Mouse (Mus musculus) right cerebral cortex, postnatal 36 days (tissue): ENCODE data around the gene Ifitm5.

Experiments
- DNase-seq, 2 experiments: peaks; one replicate each; pipeline ENCODE4 v3.0.0; 2022; ENCODE audit warnings: low spot score in 2 of 2, mixed read lengths in 1 of 2

Gene Ifitm5

DNA sequence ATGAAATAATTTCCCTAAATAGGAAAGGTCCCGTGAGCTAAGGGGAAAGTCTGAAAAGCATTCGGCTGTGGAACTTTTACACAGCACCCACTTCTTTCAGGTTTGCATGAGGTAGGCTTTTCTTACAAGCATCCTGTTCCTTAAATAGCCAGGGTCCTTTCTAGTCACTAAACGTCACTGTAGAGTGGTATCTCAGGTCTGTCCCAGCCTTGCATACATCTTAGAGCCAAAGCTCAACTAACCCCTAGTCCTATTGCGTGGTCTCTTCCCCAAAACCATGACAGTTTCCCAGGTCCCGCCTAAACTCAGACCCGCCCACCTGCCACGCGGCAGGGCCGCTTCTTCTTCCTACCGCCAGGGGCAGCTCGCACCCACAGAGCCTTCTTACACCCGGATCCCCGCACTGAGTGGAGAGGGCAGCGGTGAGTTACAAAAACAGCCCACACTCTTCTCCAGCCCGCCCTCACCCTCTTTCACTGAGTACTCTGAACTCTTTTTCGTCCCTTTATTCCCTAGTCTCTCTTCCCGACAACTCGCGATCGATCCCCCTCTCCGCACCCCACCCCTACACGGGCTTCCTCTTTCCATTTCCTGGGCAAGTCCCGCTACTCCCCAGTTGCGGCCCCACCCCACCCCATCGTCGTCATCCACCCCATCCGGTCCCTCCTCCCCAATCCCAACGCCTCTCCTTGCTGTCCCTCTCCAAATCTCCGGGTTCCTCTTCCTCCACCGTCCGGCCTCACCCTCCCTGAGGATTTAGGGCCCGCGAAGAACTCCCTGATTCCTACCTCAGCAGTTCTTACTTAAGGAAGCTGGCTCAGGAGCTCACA is 8.7 kb downstream of the Ifitm5 start, which contains the start of gene Pgghg:
Gene Pgghg, plus strand, starts transcription at position 170 of the 830 bp plus-strand sequence.
- DNase-seq, result no peak

DNA sequence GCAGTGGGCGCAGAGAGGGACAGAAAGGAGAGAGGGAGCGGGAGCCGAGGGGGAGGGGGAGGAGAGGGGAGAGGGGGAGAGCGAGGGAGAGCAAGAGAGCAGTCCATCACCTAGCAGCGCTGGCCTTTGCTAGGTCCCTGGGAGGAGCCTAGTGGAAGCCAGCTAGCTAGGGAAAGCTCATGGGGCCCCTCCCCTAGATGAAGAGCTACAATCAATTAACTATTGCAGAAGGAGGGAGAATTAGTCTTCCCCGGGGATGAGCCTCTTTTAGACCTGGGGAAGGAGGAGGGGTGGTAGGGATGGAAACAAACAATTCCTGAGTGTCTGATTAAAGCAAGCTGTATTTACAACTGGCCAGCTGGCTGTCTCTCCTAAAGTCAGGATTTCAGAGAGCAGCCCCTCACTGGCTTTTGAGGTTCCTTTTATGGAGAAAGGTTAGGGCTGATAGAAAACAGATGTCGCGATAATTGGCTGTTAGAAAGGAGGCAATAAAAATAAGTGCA is 10.4 kb downstream of the Ifitm5 start:
- DNase-seq, result no peak

DNA sequence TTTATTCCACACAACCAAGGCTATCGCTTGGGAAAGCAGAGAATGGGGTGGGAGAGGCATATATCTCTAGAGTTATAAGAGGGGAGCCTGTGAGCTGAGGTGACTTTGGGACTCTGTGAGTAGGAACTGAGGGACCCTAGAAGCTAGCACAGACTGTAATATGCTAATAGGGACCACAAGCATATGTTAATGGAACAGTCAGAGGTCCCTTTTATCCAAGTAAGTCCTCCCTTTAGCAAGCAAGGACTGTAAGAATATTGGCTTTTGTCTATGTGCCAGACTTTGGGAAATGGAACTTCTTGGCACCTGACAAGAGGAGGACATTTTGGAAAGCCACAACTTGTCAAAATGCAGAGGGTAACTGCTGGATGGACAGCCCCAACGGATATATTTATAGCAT is 11.2 kb downstream of the Ifitm5 start:
- no peak for DNase-seq

DNA sequence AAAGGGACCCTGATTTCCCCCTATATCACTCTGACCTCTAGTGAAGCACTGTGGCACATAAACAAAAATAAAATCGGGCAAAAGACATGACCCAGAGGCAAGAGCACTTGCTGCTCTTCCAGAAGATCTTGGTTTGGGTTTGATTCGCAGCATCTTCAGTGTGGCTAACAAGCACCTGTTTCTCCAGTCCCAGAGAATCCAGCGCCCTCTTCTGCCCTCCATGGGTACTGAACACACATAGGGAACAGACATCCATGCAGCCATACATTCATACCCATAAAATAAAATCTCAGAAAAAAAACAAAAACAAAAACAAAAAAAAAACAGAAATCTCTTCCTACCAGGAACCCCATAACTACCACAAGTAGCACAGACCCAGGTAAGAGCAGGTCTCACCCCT is 11.7 kb downstream of the Ifitm5 start:
- DNase-seq, result no peak

DNA sequence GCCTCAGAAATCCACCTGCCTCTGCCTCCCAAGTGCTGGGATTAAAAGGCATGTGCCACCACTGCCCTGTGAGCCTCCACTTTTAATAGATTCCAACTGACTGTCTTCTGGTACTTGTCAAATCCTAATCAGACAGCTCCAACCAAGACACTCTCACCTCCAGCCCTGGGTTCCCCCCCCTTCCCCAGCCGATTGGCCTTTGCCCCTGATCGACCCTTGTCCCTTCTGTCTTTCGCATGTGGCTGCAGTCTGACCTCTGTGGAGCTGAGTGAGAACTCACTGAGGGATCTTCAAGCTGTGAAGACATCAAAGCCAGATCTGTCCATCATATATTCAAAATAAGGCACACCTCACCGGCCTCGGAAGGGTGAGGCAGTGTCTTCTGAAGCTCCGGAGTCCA is 22.9 kb downstream of the Ifitm5 start:
- DNase-seq, result no peak

DNA sequence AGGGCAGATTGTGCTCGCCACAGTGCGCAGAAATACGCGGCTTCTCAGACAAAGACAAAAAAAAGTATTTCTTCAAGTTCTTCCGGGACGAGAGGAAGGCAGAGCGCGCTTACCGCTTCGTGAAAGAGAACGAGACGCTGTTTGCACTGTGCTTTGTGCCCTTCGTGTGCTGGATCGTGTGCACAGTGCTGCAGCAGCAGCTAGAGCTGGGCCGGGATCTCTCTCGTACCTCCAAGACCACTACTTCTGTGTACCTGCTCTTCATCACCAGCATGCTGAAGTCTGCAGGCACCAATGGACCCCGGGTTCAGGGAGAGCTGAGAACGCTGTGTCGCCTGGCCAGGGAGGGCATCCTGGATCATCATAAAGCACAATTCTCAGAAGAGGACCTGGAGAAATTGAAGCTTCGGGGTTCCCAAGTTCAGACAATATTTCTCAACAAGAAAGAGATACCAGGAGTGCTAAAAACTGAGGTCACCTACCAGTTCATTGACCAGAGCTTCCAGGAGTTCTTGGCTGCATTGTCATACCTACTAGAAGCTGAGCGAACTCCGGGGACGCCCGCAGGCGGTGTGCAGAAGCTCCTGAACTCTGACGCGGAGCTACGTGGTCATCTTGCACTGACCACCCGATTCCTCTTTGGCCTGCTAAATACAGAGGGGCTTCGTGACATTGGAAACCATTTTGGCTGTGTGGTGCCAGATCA is 26.9 kb downstream of the Ifitm5 start:
- no peak for DNase-seq

DNA sequence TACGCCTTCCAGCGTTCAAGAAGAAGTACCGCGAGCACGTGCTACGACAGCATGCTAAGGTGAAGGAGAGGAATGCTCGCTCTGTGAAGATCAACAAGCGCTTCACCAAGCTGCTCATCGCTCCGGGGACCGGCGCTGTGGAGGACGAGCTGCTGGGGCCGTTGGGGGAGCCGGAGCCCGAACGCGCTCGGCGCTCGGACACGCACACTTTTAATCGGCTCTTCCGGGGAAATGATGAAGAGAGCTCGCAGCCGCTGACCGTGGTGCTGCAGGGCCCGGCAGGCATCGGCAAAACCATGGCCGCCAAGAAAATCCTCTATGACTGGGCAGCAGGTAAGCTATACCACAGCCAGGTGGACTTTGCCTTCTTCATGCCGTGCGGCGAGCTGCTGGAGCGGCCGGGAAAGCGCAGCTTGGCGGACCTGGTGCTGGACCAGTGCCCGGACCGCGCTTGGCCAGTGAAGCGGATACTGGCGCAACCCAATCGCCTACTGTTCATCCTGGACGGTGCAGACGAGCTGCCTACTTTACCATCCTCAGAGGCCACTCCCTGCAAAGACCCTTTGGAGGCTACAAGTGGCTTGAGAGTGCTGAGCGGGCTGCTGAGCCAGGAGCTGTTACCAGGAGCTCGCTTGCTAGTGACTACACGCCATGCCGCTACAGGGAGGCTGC is 27.6 kb downstream of the Ifitm5 start:
- no peak for DNase-seq

DNA sequence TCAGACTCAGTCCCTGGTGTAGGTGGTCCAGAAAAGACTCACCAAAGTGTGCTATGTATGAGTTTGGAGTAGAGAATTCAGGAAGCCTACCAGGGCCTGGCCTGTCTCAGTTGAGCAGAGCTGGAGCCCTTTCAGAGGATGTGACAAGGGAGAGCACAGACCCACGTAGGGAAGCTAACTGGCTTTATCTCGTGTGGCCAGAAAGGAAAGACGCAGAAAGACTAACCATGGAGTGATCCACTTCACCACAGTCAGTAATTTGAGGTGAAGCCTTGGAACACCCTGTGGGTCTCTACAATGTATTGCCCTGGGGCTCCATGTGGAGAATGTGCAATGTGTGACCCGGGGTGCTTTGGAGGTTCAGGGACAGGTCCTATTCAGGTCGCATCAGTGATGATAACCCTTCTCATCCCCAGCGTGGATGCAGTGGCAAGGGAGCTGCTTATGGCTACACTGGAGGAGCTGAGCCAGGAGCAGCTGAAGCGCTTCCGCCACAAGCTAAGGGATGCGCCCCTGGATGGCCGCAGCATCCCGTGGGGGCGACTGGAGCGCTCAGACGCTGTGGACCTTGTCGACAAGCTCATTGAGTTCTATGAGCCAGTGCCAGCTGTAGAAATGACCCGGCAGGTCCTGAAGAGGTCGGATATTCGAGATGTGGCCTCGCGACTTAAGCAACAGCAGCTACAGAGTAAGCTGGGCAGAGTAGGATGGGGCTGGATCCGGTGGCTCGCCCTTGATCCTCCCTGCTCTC is 28.7 kb downstream of the Ifitm5 start:
- DNase-seq, result no peak

DNA sequence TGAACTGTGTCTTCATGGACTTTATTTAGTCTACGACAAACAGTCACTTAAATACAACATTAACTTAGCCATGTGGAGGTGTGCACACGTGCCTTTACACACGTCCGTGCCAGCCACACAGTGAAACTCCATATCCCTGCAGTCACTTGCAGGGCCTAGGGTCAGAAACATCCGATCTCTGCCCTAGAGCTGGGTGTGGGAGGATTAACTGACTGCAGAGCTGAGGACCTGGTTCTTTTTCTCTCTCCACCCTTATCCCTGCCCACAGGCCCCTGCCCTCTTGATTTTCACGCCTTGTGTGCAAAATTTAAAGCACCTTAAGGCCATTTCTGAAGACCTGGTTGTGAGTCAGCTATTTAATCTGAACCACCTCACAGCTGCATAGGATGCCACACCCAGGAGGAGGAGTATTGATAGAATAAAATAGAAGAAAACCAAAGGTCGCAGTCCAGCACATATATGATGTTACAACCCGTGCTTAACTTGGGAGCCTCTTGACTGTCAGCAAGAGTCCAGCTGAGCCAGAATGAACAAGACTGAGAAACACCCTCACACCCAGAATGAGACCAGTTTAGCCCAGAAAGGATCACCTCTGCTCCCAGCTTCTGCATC is 29.6 kb downstream of the Ifitm5 start, which contains the start of gene Nlrp6:
Gene Nlrp6, plus strand, starts transcription at position 485 of the 612 bp plus-strand sequence.
- no peak for DNase-seq

DNA sequence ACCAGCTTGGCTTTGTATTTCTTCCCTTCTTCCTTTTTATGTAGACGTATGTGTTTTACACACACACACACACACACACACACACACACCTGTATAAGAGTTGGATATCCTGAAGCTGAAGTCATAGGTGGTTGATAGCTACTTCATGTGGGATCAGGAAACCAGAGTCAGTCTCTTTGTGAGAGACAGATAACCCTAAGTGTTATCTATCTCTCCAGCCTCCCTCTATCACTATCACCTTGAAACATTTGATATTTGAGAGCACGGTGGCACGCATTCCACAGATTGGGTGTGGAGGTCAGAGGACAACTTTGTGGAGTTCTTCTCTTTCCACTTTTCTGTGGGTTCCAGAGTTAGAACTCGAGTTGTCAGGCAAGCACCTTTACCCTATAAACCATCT is 30.2 kb downstream of the Ifitm5 start:
- no peak for DNase-seq

DNA sequence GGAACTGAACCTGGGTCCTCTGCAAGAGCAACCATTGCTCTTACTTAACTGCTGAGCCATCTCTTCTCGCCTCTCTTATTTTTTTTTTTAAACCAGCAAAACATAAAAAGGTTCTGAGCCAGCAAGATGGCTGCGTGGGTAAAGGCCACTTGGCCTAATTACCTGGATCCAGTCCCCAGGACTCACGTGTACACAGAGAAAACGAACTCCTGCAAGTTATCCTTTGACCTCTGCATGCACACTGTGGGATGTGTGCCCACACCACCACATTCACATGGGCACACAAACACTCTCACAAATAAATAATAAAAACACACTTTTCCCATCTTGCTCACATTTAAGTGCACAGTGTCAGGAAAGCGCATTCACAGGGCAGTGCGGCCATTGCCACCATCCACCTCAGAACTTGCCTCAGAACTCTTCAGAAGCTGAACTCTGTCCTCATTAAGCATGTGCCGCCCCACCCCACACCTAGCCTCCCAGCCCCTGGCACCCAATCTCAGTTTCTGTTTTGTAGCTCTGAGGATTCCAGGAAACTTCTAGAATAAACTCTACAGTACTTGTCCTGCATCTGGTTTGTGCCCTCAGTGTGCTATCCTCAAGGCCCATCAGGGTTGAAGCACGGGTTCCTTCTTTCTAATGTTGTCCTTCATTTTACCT is 35.9 kb downstream of the Ifitm5 start:
- no peak for DNase-seq

DNA sequence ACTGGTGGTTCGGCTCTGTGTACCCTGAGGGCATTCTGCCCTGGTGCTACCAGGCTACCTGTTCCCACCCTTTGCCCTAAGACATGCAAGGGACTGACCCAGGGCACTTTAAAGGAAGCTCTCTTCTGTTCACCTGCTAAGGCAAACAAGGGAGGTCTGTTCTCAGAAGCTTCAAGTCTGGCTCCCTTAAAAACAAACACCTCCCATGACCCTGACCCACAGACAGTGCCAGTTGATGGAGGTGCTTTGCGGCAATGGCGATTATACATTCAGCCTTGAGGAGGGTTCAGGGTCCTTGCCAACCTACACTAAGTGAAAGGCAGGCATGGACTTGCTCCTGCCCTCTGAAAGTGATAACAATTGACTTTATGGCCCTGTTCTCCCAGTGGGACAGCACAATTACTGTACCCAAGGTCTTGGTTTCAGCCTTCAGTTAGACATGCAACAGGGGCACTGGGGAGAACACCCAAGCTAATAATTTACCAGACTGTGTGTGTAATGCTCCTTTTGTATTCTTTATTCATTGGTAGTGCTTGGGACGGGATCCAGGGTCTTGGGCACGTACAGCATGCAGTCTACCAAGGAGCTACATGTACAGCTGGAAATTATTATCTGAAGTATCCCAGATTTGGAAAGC is 37.1 kb downstream of the Ifitm5 start:
- DNase-seq, result no peak

DNA sequence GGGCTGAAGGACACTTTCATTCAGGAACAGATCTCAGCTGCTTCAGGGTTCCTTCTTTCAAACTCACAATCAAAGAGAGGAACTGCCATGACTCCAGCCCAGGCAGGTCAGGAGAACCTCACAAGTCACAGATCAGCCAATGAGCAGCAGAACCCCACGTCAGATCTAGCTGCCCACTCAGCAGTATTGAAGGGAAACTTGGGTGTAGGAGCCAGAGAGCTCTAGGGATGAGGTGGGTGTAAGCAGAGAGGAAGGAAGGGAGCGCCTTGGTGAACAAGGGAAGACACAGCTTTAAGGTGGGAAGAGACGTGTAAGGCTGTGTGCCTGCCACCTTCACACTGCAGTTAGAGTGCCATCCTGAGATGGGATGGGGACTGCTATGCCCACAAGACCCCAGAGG is 37.8 kb downstream of the Ifitm5 start:
- peak; percentile 28 to 44 for DNase-seq

DNA sequence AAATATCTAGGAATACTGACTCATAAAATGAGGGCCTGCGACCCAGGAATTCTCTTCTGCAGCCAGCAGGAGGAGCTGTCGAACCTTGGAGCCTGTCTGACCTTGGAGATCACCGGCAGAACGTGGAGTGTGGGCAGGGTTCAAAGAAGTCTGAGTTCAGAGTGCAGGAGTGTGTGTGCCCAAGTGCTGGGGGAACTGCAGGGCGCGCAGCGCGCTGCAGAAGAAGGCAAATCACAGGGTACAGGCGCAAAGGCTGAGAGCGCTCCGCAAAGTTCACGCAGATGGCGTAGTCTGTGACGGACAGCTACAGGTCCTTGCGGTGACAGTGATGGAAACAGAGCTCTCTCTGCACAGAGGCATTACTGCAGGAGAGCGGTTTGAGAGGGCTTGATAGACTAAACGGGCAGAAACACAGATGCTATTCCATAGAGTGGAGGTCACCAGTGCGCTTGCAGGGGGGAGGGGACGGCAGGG is 41.4 kb downstream of the Ifitm5 start:
- peak; percentile 27 to 48 for DNase-seq

DNA sequence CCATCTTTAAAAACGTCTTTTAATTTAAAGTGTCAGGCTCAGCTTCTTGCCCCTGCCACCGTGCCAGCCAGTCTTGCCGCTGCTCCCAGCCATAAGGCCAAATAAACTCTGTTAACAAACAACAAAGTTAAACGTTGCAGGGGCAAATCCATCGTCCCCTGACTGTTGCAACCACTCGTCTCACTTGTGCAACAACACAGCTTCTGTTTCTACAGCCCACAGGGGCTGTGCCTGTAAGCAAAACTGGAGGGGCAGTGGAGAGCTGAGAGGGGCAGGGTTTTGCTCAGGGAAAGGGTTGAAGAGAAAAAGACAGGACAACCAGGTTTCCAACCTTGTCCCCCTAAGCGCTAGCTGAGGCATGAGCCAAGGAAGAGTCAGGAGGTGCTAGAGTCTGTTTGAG is 41.9 kb downstream of the Ifitm5 start:
- no peak for DNase-seq

DNA sequence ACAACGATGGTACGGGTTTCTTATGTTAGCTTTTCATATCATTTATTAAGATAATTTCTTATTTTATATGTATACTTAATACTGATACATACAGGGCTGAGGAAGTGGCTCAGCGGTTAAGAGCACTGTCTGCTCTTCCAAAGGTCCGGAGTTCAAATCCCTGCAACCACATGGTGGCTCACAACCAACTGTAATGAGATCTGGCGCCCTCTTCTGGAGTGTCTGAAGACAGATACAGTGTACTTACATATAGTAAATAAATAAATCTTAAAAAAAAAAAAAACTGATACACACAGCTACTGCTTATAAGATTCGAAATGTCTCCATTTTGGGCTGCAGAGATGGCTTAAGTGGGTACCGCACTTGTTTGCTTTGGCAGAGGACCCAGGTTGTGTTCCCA is 42.4 kb downstream of the Ifitm5 start:
- DNase-seq, result no peak

DNA sequence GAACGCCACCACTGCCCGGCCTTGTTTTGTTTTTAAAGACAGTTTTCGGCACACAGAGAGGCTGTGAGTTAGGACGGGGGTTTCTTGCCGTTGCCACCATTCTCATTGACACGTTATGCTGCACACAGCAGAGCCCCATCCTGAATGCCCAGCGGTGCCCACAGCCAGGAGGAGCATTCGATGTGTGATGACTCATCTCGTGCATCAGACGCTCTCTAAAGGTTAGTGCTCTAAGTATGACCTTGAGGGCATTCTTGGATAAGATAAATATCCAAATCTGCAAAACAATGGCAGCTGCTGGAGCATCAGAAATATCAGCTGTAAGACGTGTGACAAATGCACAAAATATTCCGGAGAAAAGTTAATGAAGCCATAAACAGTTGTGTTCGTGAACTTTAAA is 43.0 kb downstream of the Ifitm5 start:
- DNase-seq, result no peak

DNA sequence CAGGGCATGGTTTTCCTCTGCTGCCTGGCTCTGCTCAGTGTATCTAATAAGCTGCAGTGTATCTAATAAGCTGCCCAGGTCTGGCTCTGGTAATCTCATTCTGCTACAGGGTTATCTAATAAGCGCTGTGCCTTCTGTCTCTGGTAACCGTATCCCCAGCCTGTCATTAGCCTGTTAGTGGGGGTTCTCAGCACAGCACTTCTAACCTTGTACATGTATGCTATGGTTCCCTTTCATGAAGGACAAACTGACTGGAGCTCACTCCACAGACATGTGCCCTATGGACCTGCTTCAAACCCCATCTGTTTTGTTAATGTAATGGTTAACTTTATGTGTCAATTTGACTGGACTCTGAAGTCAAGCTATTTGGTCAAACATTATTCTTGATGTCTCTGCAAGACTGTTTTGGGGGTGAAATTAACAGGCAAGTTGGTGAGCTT is 44.4 kb downstream of the Ifitm5 start:
- DNase-seq, result no peak

DNA sequence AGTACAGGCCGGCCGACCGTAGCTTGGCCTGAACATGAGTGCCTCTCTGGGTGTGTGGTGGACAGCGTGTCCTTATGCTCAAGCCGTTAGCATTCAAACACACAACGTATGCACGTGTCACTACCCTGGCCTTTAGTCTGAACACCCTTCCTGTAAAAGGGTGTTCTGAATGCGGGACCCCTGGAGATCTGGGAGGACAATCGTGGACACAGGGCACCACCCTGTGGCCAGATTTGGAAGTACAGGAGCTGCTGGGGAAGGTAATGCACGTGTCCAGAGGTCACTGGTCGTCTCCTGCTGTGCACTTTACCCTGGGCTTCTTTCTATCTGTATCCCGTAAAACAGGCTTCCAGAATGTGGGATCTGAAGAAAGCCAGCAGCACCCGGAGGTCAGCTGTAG is 46.9 kb downstream of the Ifitm5 start:
- DNase-seq, result peak in 1 of 2 experiments; percentile 41
